ENCODE assay signal across 8 mouse cellular contexts in the genomic region with DNA sequence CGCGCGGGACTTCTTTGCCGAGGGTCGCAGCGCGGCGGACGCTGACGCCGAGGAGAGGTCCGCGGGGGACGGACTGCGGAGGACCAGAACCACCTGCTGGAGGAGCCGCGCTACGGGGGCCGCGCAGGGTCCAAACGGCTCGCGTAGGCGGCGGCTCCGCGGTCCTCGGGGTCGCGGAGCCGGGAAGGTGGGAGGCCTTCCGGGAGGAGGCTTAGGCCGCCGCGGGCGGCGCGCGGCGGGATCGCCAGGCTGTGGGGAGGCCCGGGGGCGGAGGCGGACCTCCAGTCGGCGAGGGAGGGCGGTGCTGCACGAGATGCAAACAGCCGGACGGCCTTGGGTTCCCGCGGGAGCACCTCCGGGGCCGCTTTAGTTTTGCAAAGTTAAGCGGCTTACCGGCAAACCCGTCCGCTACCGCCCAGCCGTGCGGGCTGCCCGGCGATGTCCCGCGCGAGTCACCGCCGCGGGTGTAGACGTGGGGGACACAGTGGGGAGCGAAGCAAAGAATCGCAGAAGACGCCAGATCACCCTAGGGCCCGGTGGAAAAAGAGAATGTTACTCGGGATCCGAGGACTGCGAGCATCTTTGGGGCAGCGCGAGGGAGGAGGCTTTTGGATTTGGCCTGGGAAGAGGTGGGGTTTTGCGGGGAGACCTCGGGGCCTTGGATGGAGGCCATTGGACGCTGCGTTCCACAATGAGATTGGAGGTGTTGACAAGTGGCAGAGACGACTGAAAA. TPM values are rescaled to one million over a fixed set of nuclear protein-coding genes. Genes with fewer than 3 reads are reported as not detected.
DNase-seq lines count a peak whose midpoint lies in the region; ATAC-seq lines count a peak whose summit lies in the region.

No protein-coding gene starts in this region.

- WGBS in forebrain, embryonic 14.5 days: under 1% methylated on average over 76 of the region's 84 CpGs
- WGBS in lung, embryonic 16.5 days: under 1% methylated on average over 83 of the region's 84 CpGs

- peak overlapping the region; percentile 79 for H3K4me3 ChIP-seq in forebrain, embryonic 14.5 days (ENCODE audit: low read depth, low read length)
- peak overlapping the region; percentile 87 for H3K4me3 ChIP-seq in lung, embryonic 16.5 days (ENCODE audit: low read length)

- H3K4me2 ChIP-seq in forebrain, embryonic 14.5 days (ENCODE audit: low read length): peak overlapping the region; percentile 73
- H3K4me2 ChIP-seq in lung, embryonic 16.5 days (ENCODE audit: low read depth, low read length): peak overlapping the region; percentile 92

- H3K9ac ChIP-seq in forebrain, embryonic 14.5 days (ENCODE audit: low read length): peak overlapping the region; percentile 81
- peak overlapping the region; percentile 87 for H3K9ac ChIP-seq in lung, embryonic 16.5 days (ENCODE audit: low read length)

- H3K27ac ChIP-seq in forebrain, embryonic 14.5 days (ENCODE audit: low read depth, low read length): peak overlapping the region; percentile 84
- H3K27ac ChIP-seq in lung, embryonic 16.5 days (ENCODE audit: low read length): peak overlapping the region; percentile 57

- ATAC-seq in forebrain, embryonic 14.5 days: peak; percentile 75
- ATAC-seq in lung, embryonic 16.5 days (ENCODE audit: low read depth): peak; percentile 86

- no peaks in the 10 kb centered on the region for H3K4me1 ChIP-seq in forebrain, embryonic 14.5 days (ENCODE audit: control insufficient read depth, insufficient read depth, low read length)
- peaks cover 9% of the 10 kb centered on the region for H3K4me1 ChIP-seq in lung, embryonic 16.5 days (replicated peaks; ENCODE audit: control insufficient read depth, insufficient read depth, low read length)

- H3K9me3 ChIP-seq in forebrain, embryonic 14.5 days (replicated peaks; ENCODE audit: control insufficient read depth, low read length): no peaks in the 10 kb centered on the region
- H3K9me3 ChIP-seq in lung, embryonic 16.5 days (ENCODE audit: control insufficient read depth, low read length): no peaks in the 10 kb centered on the region

- H3K36me3 ChIP-seq in forebrain, embryonic 14.5 days (ENCODE audit: control insufficient read depth, insufficient read depth, low read length): no peaks in the 10 kb centered on the region
- no peaks in the 10 kb centered on the region for H3K36me3 ChIP-seq in lung, embryonic 16.5 days (ENCODE audit: control insufficient read depth, insufficient read depth, low read length)

- no peaks in the 10 kb centered on the region for H3K27me3 ChIP-seq in forebrain, embryonic 14.5 days (replicated peaks; ENCODE audit: control insufficient read depth, insufficient read depth, low read length)
- peaks cover 6% of the 10 kb centered on the region for H3K27me3 ChIP-seq in lung, embryonic 16.5 days (ENCODE audit: control insufficient read depth, insufficient read depth, low read depth, low read length)

- peak; percentile 68 for DNase-seq in ES-CJ7 (ENCODE audit: low read depth, low spot score)
- peak; percentile 28 for DNase-seq in c-Kit-positive CD71-positive TER-119-positive erythroid progenitor cells, embryonic 14.5 days (ENCODE audit: low spot score)
- peak; percentile 76 for DNase-seq in forebrain, embryonic 14.5 days (ENCODE audit: low spot score)
- peak; percentile 78 to 80 for DNase-seq in heart, postnatal 14 days
- DNase-seq in layer of hippocampus, adult 8-10 months (ENCODE audit: low spot score in 2 of 2): peak; percentile 13 to 19
- DNase-seq in retina, embryonic 14.5 days (ENCODE audit: low spot score): peak; percentile 85
- peak; percentile 54 to 67 for DNase-seq in thymus, postnatal 36 days

- intact Hi-C loops in heart, postnatal 14 days (cut with DNase I): no loop called here

RNA-seq across cellular contexts. Expression of a gene that starts 1.1 kb away (rescaled TPM):
- polyA plus RNA-seq in forebrain, embryonic 14.5 days (2014; fragmentation: Nextera tagmentation; extraction: Ambion mirVana): 23.3 and 24.2 TPM in 2 replicates
- total RNA-seq in heart, postnatal 14 days (2021): 10 to 100 TPM; 19.7 to 20.8 TPM
- 10 to 100 TPM; 17.6 to 22.4 (median 19.1) TPM for total RNA-seq in layer of hippocampus, adult 8-10 months (2022)
- 16.5 and 19.8 TPM in 2 replicates for polyA plus RNA-seq in lung, embryonic 16.5 days (2015; fragmentation: Nextera tagmentation; extraction: Ambion mirVana)

RNA-seq across cellular contexts. Expression of a gene that starts 59.0 kb away (rescaled TPM):
- 95.9 and 108 TPM in 2 replicates for polyA plus RNA-seq in forebrain, embryonic 14.5 days (2014; fragmentation: Nextera tagmentation; extraction: Ambion mirVana)
- 10 to 100 TPM; 51.4 to 53.2 TPM for total RNA-seq in heart, postnatal 14 days (2021)
- 100 to 1,000 TPM; 139 to 165 (median 152) TPM for total RNA-seq in layer of hippocampus, adult 8-10 months (2022)
- polyA plus RNA-seq in lung, embryonic 16.5 days (2015; fragmentation: Nextera tagmentation; extraction: Ambion mirVana): 81.0 and 87.8 TPM in 2 replicates

Comparison
In these comparisons a context has a peak if more than half of its experiments do, and no peak if none do; other contexts are left out.
1. Peak in every context shown above with its lines: DNase-seq, ATAC-seq, H3K4me3 ChIP-seq and H3K27ac ChIP-seq.
2. DNase-seq: peak in every context shown above with its lines; median percentile 85 in retina, embryonic 14.5 days; 79 in heart, postnatal 14 days; 76 in forebrain, embryonic 14.5 days; 68 in ES-CJ7; 60 in thymus, postnatal 36 days; 28 in c-Kit-positive CD71-positive TER-119-positive erythroid progenitor cells, embryonic 14.5 days; 16 in layer of hippocampus, adult 8-10 months.